Mouse (Mus musculus) C2C12 (cell line): ENCODE results near the gene Tufm.

ENCODE experiments used
- CEBPB ChIP-seq: IDR thresholded peaks from one replicate; pipeline ENCODE4 v1.6.1; 2011; ENCODE audit warnings: low read depth, mild to moderate bottlenecking, control low read depth, moderate library complexity
- CTCF ChIP-seq: IDR thresholded peaks from one replicate; pipeline ENCODE4 v1.5.1; 2011; ENCODE audit not compliant: control insufficient read depth, insufficient read depth, insufficient read length
- FOSL1 ChIP-seq: IDR thresholded peaks from one replicate; pipeline ENCODE4 v1.8.0; 2011; ENCODE audit warnings: mild to moderate bottlenecking, low read length; ENCODE audit not compliant: poor library complexity, insufficient read depth, severe bottlenecking
- MAX ChIP-seq: IDR thresholded peaks from one replicate; pipeline ENCODE4 v1.6.1; 2011; ENCODE audit warnings: mild to moderate bottlenecking, control low read depth
- MYOD1 ChIP-seq: IDR thresholded peaks from one replicate; pipeline ENCODE4 v1.6.1; 2011; ENCODE audit warnings: low read depth; ENCODE audit not compliant: control insufficient read depth, insufficient read length
- MYOG ChIP-seq: IDR thresholded peaks from one replicate; pipeline ENCODE4 v1.6.1; 2011; ENCODE audit not compliant: control insufficient read depth, insufficient read length; ENCODE audit errors: extremely low read depth
- USF1 ChIP-seq: IDR thresholded peaks from one replicate; pipeline ENCODE4 v1.6.1; 2011; ENCODE audit warnings: low read depth, mild to moderate bottlenecking, control low read depth, moderate library complexity

DNA sequence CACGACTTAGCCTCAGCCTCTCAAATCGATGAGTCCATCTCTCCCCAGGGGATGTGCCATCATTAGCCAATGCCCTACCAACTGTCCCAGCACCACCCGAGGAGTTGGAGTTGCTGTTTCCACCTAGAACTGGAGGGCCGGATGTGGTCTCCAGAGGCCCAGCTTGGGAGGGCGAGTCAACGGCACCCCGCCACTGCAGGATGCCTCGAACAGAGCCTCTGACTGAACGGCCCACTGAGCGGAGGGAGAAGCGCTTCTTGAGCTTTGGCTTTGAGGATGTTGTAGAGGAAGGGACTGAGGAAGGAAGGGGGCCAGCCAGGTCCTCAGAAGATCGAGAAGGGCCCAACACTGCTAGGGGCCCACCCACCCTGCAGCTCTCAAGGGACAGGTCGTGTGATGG is 14.9 kb upstream of the Tufm start:
- TF ChIP-seq CTCF, result no peak
- TF ChIP-seq MAX, result no peak
- TF ChIP-seq USF1, result no peak
- TF ChIP-seq MYOG, result no peak
- no peak for TF ChIP-seq CEBPB
- no peak for TF ChIP-seq MYOD1
- no peak for TF ChIP-seq FOSL1
